Mouse (Mus musculus) intestine, embryonic 15.5 days (tissue): ENCODE results near the gene Mid1. TPM values are rescaled to one million over a fixed set of nuclear protein-coding genes. Genes with fewer than 3 reads are reported as not detected.
A peak's percentile ranks its signal among the peaks of the same experiment; 100 is the strongest.
"Not testable (repeated sequence)": the region's sequence is repeated elsewhere in the genome, so short reads cannot be mapped to it uniquely, and the experiment has no call there.

Source experiments
- ATAC-seq: fragments of 200-750 bp; cut with Nextera tagmentation; 2 replicates; pipeline ENCODE4 v1.8.0; 2017; ENCODE audit warnings: moderate TSS enrichment, moderate library complexity
- H3K27ac ChIP-seq: fragments of 300-500 bp; sonication (generic); 2 replicates; pipeline ENCODE4 v1.5.1; 2015; ENCODE audit warnings: mild to moderate bottlenecking, inconsistent platforms
- H3K27me3 ChIP-seq: fragments of 300-500 bp; sonication (generic); replicated peaks from 2 replicates; pipeline ENCODE4 v1.6.1; 2015; ENCODE audit warnings: inconsistent platforms
- H3K36me3 ChIP-seq: fragments of 300-500 bp; sonication (generic); 2 replicates; pipeline ENCODE4 v1.6.1; 2015; ENCODE audit warnings: inconsistent platforms
- H3K4me1 ChIP-seq: fragments of 300-500 bp; sonication (generic); replicated peaks from 2 replicates; pipeline ENCODE4 v1.6.1; 2015; ENCODE audit warnings: inconsistent platforms
- H3K4me2 ChIP-seq: fragments of 300-500 bp; sonication (generic); replicated peaks from 2 replicates; pipeline ENCODE4 v1.6.1; 2015; ENCODE audit warnings: mild to moderate bottlenecking, inconsistent platforms
- H3K4me3 ChIP-seq: fragments of 300-500 bp; sonication (generic); replicated peaks from 2 replicates; pipeline ENCODE4 v1.5.1; 2015; ENCODE audit warnings: inconsistent platforms
- H3K9ac ChIP-seq: fragments of 300-500 bp; sonication (generic); 2 replicates; pipeline ENCODE4 v1.6.1; 2015; ENCODE audit warnings: inconsistent platforms
- H3K9me3 ChIP-seq: fragments of 300-500 bp; sonication (generic); 2 replicates; pipeline ENCODE4 v1.6.1; 2016; ENCODE audit warnings: inconsistent platforms
- WGBS: fragments of 180-500 bp; shearing (Covaris S2); methylation state at CpG from one replicate; pipeline ENCODE4 v1.1.7; 2015; 5-methylcytosine and 5-hydroxymethylcytosine counted together
- polyA plus RNA-seq: library from polyadenylated mRNA; unstranded; fragments of >200 nt; fragmentation: Nextera tagmentation; extraction: Ambion mirVana; gene quantifications from 2 replicates; pipeline ENCODE4 v1.2.1, GENCODE M21; 2015

Mid1 gene
- polyA plus RNA-seq, 1 experiment from 2014 or later: 5.2 TPM

- not testable (repeated sequence) for ATAC-seq, H3K4me2 ChIP-seq, H3K27ac ChIP-seq, H3K9ac ChIP-seq, H3K27me3 ChIP-seq, H3K9me3 ChIP-seq, H3K4me1 ChIP-seq, H3K4me3 ChIP-seq, H3K36me3 ChIP-seq
- WGBS: no CpG with 5 or more reads among the region's 46 CpGs
Measured at GRCm38 (mm10) chrX:169996926-169997325, 311.9 kb downstream of the Mid1 start.

GRCm38 (mm10) chrX:169997456-169997853, 312.5 kb downstream of the Mid1 start:
- not testable (repeated sequence) for H3K27me3 ChIP-seq, H3K27ac ChIP-seq, ATAC-seq, H3K9me3 ChIP-seq, H3K4me3 ChIP-seq, H3K36me3 ChIP-seq, H3K4me1 ChIP-seq, H3K9ac ChIP-seq
- peak overlapping the region; percentile 36 for H3K4me2 ChIP-seq
- 4% methylated on average over 4 of the region's 40 CpGs for WGBS

- H3K27me3 ChIP-seq, H3K9me3 ChIP-seq, H3K27ac ChIP-seq, H3K9ac ChIP-seq, H3K4me1 ChIP-seq, H3K36me3 ChIP-seq, H3K4me3 ChIP-seq: not testable (repeated sequence)
- ATAC-seq: peak; percentile 93
- H3K4me2 ChIP-seq: peak overlapping the region; percentile 36; the same call in 1 of the 2 replicates
- WGBS: no CpG with 5 or more reads among the region's 37 CpGs
Measured at GRCm38 (mm10) chrX:169997854-169998456, 313.0 kb downstream of the Mid1 start.

GRCm38 (mm10) chrX:169998559-169999219, 313.7 kb downstream of the Mid1 start:
- WGBS: 20% methylated on average over 2 of the region's 4 CpGs
- not testable (repeated sequence) for ATAC-seq, H3K27me3 ChIP-seq, H3K27ac ChIP-seq, H3K9me3 ChIP-seq, H3K9ac ChIP-seq, H3K4me1 ChIP-seq, H3K4me3 ChIP-seq, H3K4me2 ChIP-seq, H3K36me3 ChIP-seq

DNA sequence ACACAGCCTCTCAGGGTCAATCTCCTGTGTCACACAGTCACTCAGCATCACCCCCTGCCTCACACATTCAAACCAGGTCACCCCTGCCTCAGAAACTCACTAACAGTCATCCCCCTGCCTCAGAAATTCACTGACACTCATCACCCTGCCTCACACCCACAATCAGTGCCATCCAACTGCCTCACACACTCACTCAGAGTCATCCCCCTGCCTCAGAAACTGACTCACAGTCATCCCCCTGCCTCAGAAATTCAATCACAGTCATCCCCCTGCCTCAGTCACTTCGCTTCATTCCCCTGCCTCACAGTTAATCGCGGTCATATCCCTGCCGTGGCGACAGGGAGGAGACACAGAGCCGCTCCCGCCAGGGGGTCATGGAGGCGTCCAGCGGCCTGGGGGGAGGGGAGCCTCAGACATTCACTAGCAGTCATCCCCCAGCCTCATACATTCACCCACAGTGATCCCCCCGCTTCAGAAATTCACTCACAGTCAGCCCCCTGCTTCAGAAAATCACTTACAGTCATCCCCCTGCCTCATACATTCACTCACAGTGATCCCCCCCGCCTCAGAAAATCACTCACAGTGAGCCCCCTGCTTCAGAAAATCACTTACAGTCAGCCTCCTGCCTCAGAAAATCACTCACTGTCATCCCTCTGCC, 314.4 kb downstream of the Mid1 start:
- not testable (repeated sequence) for H3K9ac ChIP-seq, H3K27ac ChIP-seq, H3K4me2 ChIP-seq, H3K27me3 ChIP-seq, H3K36me3 ChIP-seq, H3K4me3 ChIP-seq, ATAC-seq, H3K4me1 ChIP-seq, H3K9me3 ChIP-seq
- WGBS: 39% methylated on average over 6 of the region's 11 CpGs

- H3K9me3 ChIP-seq, H3K36me3 ChIP-seq, H3K4me3 ChIP-seq, H3K4me2 ChIP-seq, H3K9ac ChIP-seq, ATAC-seq, H3K27me3 ChIP-seq, H3K4me1 ChIP-seq, H3K27ac ChIP-seq: not testable (repeated sequence)
- 8% methylated on average over 2 of the region's 3 CpGs for WGBS
Measured at GRCm38 (mm10) chrX:169999912-170000641, 315.1 kb downstream of the Mid1 start.

DNA sequence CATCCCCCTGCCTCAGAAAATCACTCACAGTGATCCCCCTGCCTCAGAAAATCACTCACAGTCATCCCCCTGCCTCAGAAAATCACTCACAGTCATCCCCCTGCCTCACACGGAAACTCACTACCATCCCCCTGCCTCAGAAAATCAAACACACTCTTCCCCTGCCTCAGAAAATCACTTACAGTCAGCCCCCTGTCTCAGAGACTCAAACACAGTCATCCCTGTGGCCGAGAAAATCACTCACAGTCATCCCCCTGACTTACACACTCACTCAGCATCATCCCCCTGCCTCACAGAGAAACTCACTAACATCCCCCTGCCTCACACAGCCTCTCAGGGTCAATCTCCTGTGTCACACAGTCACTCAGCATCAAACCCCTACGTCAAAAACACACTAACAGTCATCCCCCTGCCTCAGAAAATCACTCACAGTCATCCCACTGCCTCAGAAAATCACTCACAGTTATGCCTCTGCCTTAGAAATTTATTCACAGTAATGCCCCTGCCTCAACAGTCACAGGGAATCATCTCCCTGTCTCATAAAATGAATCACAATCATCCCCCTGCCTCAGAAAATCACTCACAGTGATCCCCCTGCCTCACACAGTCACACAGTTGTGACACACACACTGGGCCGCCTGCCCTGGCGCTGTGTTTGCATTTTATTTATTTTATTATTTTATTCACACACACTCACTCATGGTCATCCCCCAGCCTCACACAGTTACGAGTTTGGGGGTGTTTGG, 315.8 kb downstream of the Mid1 start:
- not testable (repeated sequence) for H3K4me2 ChIP-seq, H3K27ac ChIP-seq, H3K4me3 ChIP-seq, H3K27me3 ChIP-seq, H3K9ac ChIP-seq, H3K4me1 ChIP-seq, H3K9me3 ChIP-seq, ATAC-seq, H3K36me3 ChIP-seq
- WGBS: 40% methylated on average over 6 of the region's 6 CpGs

DNA sequence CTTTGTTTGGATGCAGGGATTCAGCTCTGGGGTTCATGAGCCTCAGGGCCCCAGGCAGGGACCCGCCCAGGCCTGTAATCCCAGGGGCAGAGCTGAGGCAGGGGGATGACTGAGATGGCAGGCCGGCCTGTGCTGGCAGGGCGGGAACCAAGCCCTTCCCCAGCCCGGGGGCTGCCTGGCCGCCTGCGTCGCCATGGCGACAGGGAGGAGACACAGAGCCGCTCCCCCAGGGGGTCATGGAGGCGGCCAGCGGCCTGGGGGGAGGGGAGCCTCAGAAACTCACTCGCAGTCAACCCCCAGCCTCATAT, 316.3 kb downstream of the Mid1 start:
- not testable (repeated sequence) for H3K4me2 ChIP-seq, ATAC-seq, H3K4me3 ChIP-seq, H3K27me3 ChIP-seq, H3K27ac ChIP-seq, H3K36me3 ChIP-seq, H3K4me1 ChIP-seq, H3K9me3 ChIP-seq, H3K9ac ChIP-seq
- WGBS: 38% methylated on average over 2 of the region's 12 CpGs

- not testable (repeated sequence) for H3K27me3 ChIP-seq, H3K4me1 ChIP-seq, H3K36me3 ChIP-seq, H3K27ac ChIP-seq, H3K9me3 ChIP-seq, ATAC-seq, H3K9ac ChIP-seq, H3K4me3 ChIP-seq, H3K4me2 ChIP-seq
- WGBS: 41% methylated on average over 12 of the region's 18 CpGs
Measured at GRCm38 (mm10) chrX:170002510-170003197, 317.7 kb downstream of the Mid1 start.

DNA sequence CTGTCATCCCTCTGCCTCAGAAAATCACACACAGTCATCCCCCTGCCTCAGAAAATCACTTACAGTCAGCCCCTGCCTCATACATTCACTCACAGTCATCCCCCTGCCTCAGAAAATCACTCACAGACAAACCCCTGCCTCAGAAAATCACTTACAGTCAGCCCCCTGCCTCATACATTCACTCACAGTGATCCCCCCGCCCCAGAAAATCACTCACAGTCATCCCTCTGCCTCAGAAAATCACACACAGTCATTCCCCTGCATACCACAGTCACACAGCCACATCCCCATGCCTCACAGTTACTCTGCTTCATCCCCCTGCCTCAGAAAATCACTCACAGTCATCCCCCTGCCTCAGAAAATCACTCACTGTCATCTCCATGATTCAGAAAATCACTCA, 318.5 kb downstream of the Mid1 start:
- not testable (repeated sequence) for H3K4me1 ChIP-seq, H3K36me3 ChIP-seq, ATAC-seq, H3K27me3 ChIP-seq, H3K9me3 ChIP-seq, H3K4me2 ChIP-seq, H3K9ac ChIP-seq, H3K27ac ChIP-seq, H3K4me3 ChIP-seq
- 26% methylated on average over 1 of the region's 1 CpGs for WGBS

DNA sequence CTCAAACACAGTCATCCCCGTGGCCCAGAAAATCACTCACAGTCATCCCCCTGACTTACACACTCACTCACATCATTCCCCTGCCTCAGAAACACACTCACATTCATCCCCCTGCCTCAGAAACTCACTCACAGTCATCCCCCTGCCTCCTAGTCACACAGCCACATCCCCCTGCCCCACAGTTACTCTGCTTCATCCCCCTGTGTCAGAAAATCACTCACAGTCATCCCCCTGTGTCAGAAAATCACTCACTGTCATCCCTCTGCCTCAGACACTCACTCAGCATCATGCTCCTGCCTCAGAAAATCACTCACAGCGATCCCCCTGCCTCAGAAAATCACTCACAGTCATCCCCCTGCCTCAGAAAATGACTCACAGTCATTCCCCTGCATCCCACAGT, 319.2 kb downstream of the Mid1 start:
- ATAC-seq, H3K9ac ChIP-seq, H3K4me1 ChIP-seq, H3K27ac ChIP-seq, H3K4me3 ChIP-seq, H3K4me2 ChIP-seq, H3K27me3 ChIP-seq, H3K36me3 ChIP-seq: not testable (repeated sequence)
- peaks cover 10% of the 10 kb centered on the region for H3K9me3 ChIP-seq
- WGBS: 50% methylated on average over 2 of the region's 2 CpGs

GRCm38 (mm10) chrX:170004793-170005192, 319.8 kb downstream of the Mid1 start:
- peaks cover 16% of the 10 kb centered on the region for H3K9me3 ChIP-seq
- H3K4me1 ChIP-seq, H3K4me3 ChIP-seq, H3K4me2 ChIP-seq, H3K27ac ChIP-seq, H3K27me3 ChIP-seq, H3K36me3 ChIP-seq, H3K9ac ChIP-seq, ATAC-seq: not testable (repeated sequence)
- whole genome bisulfite sequencing: 36% methylated on average over 5 of the region's 5 CpGs
